Mouse (Mus musculus) liver, postnatal 0 days (tissue): Measurements from ENCODE around the gene Bpifb2.

Experiments
- CTCF ChIP-seq: sonication (generic); IDR thresholded peaks from 2 replicates; pipeline ENCODE4 v1.5.1; 2016; ENCODE audit warnings: antibody characterized with exemption, low read depth
- EP300 ChIP-seq: IDR thresholded peaks from 2 replicates; pipeline ENCODE4 v1.6.1; 2016; ENCODE audit warnings: antibody characterized with exemption, low read depth, mild to moderate bottlenecking

GRCm38 (mm10) chr2:153874745-153875144 lies at the start of gene Bpifb2:
- TF ChIP-seq CTCF (no peak), EP300 (no peak)
